Mouse (Mus musculus): ENCODE results near the gene Rcsd1.

- TF ChIP-seq POLR2A (IDR thresholded peaks at IDR 0.05; ENCODE audit: insufficient read depth, low read depth, low read length) (no peak), CTCF (IDR thresholded peaks at IDR 0.05) (no peak)
These were observed 47.8 kb downstream of the Rcsd1 start for GRCm38 (mm10) chr1:165661725-165662124.

Data from heart, adult 2 months (tissue).